Mouse (Mus musculus) ovary, postnatal 36 days (tissue): ENCODE results near the gene Rho.

Experiments
- DNase-seq: peaks from one replicate; pipeline ENCODE4 v3.0.0; 2022; ENCODE audit warnings: low spot score, mixed read lengths

The Rho gene

DNA sequence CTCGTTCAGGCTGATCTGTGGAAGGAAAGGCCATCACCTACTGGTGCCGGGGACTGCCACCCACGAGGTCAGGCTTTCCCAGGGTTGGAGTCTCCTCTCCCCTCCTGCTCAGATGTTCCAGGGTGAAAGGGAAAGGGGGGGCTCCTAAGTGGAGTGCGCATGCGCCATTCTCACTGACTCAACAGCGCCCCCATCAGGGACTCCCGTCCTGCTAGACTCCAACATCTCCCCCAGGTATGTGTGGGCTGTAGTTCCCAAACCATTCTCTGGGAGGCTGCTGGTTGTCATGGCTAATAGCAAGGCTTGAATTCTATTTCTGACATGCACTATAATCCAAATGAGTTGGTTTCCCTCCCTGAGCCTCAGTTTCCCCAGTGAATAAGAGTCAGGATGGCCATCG, 47.0 kb downstream of the Rho start:
- no peak for DNase-seq

DNA sequence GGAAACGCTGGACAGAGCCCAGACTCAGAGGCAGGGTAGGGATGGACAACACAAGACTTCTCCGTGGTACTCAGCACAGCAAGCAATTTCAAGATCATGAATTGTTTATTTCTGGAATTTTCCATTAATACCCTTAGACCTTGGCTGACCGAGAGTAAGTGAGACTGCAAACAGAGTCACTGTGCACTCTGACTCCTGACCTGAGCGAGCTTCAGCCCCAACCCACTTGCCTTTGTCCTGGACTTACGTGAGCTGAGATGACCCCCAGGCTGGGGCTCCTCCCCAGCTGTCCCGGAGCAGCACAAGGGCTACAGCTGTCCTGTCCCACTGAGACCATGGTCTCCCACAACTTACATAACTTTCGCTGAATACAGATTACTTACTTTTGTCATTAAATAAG, 51.3 kb downstream of the Rho start:
- DNase-seq, result no peak

DNA sequence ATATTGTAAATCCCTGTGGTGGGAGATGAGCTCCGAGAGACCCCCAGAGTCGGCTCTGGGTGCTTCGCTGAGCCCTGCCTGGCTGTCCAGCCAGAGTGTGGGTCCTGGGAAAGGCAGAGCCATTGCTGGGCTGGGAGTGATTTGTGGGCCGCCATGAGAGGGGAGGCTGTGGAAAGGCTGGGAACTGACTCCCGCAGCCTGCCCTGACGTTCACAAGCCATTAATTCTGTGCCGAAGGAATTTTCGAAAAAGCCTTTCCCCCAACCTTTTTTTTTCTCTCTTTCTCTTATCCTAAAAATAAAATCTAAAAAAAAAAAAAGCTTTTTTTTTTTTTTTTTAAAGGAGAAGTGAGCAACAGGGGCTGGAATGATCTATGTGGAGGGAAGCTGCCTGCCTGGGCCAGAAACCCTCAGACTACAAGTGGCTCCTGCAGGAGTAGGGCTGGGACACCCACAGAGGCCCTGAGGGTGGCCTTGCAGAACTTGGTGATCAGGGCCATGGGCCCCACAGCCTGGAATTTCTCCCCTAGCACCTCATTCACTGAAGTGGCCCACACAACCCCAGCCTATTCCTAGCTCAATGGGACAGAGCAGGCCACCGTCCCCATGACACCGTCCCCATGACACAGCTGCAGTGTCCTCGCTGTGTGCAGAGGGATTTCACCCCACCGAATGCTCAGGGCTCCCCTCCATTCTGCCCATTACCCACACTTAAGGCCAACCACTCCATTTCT, 51.9 kb downstream of the Rho start:
- no peak for DNase-seq

DNA sequence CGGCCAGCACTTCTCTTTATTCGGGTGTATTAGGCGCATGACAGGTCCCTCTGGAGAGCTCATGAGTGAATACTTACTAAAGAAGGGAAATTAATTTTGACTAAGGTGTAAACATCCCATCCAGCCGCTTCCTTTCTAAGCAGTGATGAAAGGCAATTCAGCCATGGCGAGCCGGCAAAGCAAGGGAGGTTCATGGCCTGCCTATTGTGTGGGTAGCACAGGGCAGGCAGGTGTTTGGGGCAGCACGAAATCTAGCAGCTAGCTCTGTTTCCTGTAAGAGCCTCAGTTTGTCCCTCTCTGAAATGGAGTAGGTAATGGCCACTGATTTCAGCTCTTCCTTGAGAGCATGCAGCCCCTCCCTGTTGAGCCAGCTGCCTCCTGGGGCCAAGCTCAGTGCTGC, 53.0 kb downstream of the Rho start:
- DNase-seq, result no peak

DNA sequence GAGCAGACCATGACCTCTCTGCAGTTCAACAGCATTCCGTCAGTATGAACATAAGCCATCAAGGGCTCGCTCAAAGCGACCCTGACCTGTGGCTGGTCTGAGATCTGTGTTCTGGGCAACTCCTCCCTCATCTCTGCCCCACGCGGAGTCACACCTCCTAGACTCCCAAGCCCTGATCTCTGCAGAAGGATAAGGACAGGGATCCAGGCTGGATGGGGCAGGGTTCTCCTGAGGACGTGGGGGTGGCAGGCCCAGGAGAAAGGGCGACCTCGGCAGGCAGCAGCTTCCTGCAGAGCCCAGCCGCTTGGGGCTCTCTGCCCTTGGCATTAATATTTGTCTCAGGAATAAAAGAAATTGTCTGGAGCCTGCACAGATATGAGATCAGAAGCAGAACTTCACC, 54.1 kb downstream of the Rho start:
- DNase-seq, result no peak

DNA sequence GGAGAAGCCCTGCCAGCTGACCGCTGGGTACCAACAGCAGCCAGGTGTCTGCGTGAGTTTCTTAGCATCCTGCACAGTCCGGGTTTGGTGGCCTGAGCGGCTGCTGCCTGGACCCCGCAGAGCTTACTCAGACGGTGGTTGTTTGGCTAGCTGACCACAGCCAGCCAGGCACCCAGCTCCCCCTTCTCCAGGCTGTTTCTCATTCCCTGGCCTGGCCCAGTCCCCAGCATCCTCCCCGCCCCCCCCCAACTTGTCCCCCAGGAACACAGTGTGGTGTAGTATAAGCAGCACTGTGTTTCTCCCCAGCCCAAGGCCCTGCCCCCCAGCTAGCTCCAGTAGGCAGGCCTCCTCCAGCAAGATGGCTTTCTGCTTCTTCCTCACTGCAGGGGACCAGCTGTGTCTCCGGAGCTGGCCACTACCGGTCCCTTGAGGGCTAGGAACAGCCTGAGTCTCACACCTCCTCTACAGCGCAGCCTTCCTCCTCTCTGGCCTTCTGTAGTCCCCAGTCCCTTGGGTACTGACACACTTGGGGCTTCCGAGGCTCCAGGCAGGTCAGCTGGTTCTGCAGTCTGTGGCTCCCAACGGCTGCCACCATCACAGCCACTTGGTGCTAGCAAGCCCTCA, 55.0 kb downstream of the Rho start:
- no peak for DNase-seq

DNA sequence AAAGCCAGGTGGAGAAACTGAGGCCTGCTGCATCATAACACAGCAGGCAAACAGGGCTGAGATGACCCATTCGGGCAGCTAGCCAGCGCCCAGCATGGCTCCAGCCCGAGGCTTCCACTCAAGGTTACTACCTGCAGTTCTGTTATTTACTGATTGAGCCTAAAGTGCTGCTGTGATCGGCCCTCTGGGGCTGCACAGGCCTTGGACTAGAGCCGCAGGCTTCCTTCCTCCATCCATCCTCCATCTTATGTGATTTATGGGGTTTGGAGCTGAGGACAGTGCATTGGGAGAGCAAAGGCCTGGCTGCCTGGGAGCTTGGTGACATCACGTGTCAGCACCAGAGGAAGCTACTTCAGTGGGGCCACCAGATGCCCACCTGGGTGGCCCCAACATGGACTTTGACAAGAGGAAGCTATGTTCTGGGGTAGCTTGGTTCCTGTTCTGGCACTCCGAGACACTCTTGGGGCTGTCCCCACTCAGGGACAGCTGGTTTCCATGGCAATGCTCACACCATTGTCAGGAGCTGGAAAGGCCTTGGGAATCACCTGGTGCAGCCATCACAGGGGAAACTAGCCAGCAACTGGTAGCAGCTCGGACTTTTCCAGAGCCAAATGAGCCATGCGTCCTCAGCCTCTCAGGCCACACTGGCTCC, 55.7 kb downstream of the Rho start:
- DNase-seq, result no peak

DNA sequence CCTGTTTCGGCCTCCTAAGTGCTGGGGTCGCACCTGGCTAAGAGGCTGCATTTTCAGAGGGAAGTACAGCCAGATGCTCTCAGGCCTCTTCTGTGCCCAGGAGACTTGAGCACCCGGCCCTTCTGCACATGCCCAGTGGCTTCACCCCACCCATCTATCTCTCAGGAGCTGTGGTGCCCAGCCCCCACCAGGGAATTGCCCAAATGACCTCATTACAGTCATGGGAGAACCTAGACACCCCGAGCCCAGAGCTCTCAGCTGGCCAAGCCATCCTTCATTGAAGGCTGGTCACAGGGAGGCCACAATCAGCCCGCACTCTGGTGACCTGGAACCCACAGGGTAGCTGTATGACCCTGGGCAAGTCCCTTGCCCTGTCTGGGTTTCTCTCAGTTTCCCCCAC, 57.5 kb downstream of the Rho start:
- DNase-seq, result no peak

DNA sequence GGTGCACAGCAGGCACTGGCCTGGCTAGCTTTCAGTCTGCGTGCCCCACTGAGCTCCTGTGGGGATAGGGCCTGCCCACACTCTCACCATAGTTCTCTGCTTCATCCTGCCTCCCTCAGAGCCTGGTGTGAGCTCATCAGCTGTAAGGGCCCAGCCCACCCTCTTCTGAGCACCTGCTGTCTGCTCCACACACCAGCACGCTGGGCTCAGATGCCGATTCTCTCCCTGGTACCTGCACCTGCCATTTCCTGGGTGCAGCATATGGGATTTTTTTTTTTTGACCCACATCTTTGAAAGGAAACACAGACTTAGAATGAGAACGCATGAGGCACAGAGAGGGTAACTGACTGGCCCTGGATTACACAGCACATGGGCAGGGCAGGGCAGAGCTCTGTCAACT, 58.1 kb downstream of the Rho start:
- no peak for DNase-seq
